Mouse (Mus musculus): ENCODE results near the gene Itgam.

- TF ChIP-seq CTCF (IDR thresholded peaks at IDR 0.05; ENCODE audit: control insufficient read depth, insufficient read depth, insufficient read length) (no peak), USF1 (IDR thresholded peaks at IDR 0.05; ENCODE audit: low read depth) (no peak), MYOG (IDR thresholded peaks at IDR 0.05; ENCODE audit: control insufficient read depth, extremely low read depth, insufficient read length) (no peak)
Measured at GRCm38 (mm10) chr7:128150970-128151369, 88.5 kb downstream of the Itgam start.

Data from C2C12 (cell line).